Mouse (Mus musculus): Measurements from ENCODE around the gene Ankrd66.
"Not testable (repeated sequence)": the region's sequence is repeated elsewhere in the genome, so short reads cannot be mapped to it uniquely, and the experiment has no call there.

The Ankrd66 gene

GRCm38 (mm10) chr17:43536841-43537240, 6.6 kb downstream of the Ankrd66 start:
- not testable (repeated sequence) for DNase-seq (ENCODE audit: low spot score in 2 of 2)

DNA sequence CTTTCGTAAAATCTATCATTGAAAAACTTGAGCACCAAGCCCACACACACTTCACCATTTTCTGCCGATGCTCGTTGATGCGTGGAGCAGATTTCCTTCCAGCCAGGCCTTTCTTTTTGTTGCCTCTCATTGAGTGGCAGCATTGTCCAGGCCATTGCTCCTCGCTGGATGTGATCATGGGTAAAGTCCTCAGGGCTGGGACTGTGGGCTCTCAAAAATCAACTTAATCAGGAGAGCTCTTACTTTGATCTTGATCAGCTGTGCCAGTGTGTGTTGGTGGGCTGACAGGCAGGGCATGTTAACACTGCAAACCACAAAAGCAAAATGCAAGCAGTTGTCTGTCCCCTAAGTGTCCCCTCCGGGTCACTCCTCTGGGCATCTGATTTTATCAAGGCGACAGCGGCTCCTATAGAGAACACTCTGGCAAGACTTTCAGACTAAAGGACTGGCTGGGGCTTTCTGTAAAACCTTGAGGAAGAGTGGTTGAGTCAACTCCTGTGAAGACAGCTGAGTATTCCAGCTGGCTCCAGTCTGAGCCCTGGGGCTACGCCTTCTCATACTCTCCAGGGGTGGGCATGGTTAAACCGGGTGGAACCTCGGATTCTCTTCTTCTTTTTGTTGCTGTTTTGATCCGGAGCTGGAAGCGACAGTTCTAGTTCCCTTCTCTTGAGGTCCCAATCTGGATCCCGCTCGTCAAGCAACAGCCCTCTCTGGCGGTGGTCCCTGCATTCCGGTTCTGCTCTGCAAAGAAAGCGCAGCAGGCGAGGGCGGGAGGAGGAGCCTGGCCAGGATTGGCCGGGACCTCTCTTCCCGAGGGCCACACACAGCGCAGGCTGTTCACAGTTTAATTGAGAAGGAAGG, 8.8 kb downstream of the Ankrd66 start:
- peak; percentile 2 for DNase-seq (ENCODE audit: low spot score in 2 of 2)

DNA sequence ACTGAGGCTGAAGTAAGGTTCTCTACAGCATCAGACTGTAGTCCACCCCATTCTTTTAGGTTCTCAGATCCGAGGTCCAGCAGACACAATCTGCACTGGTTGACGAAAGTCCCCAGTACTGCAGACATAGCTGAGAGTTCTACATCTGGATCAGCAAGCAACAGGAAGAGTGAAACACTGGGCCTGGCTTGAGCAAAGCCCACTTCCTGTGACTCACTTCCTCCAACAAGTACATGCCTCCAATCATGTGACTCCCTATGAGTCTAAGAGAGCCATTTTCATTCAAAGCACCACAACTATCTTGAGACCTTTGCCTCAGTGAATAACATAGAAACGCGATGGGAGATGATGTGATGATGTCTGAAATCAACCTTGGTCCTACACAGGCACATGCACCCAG, 12.2 kb downstream of the Ankrd66 start:
- DNase-seq (ENCODE audit: low spot score in 2 of 2), result no peak

- no peak for DNase-seq (ENCODE audit: low spot score in 2 of 2)
Observed at GRCm38 (mm10) chr17:43530507-43530906, 12.9 kb downstream of the Ankrd66 start.

DNA sequence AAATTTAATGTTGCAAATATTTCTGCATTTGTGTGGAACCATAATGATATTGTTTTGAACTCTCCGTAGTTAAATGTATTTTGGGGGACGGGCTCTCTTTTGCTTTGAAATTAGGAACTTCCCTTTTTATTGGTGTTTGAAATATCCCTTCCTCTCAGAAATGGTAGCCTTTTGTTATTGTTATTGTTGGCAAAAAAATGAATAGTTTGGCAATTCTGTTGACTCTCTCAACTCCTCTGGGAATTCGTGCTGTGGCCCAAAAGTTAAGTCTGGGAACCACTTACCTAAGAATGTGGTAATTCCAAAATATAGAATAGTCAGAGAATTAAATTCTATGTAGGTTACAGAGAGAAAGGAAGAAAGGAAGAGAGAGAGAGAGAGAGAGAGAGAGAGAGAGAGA, 23.3 kb downstream of the Ankrd66 start:
- no peak for DNase-seq (ENCODE audit: low spot score in 2 of 2)

GRCm38 (mm10) chr17:43518644-43519409, 24.6 kb downstream of the Ankrd66 start:
- peak; percentile 4 to 7 for DNase-seq (ENCODE audit: low spot score in 2 of 2)

- DNase-seq (ENCODE audit: low spot score in 2 of 2), result no peak
Observed at GRCm38 (mm10) chr17:43510782-43511181, 32.7 kb downstream of the Ankrd66 start.

GRCm38 (mm10) chr17:43504594-43504934, 38.9 kb downstream of the Ankrd66 start:
- no peak for DNase-seq (ENCODE audit: low spot score in 2 of 2)

- no peak for DNase-seq (ENCODE audit: low spot score in 2 of 2)
Observed at GRCm38 (mm10) chr17:43503861-43504593, 39.4 kb downstream of the Ankrd66 start.

- no peak for DNase-seq (ENCODE audit: low spot score in 2 of 2)
Observed at GRCm38 (mm10) chr17:43502592-43502991, 40.8 kb downstream of the Ankrd66 start, which contains the start of gene Mep1a. Mep1a (minus strand) TSS chr17:43502812.

- no peak for DNase-seq (ENCODE audit: low spot score in 2 of 2)
Observed at GRCm38 (mm10) chr17:43501631-43502030, 41.8 kb downstream of the Ankrd66 start.

DNA sequence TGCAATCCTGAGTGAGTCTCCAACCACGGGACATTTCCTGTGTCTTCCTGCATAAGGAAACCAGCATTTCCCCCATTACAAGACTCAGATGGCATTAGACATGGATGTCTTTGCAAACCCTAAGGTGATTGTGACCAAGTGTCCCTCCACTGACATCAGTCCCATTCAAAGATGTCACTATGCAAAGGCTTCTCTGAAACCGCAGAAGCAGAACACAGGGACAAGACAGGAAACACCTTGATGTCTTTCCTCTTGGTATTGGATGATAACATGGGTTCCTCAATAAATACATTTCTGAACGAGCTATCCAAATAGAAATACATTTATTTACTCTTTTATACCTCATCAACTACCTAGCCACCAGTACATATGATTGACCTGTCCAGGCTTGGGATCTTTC, 42.2 kb downstream of the Ankrd66 start:
- no peak for DNase-seq (ENCODE audit: low spot score in 2 of 2)

DNA sequence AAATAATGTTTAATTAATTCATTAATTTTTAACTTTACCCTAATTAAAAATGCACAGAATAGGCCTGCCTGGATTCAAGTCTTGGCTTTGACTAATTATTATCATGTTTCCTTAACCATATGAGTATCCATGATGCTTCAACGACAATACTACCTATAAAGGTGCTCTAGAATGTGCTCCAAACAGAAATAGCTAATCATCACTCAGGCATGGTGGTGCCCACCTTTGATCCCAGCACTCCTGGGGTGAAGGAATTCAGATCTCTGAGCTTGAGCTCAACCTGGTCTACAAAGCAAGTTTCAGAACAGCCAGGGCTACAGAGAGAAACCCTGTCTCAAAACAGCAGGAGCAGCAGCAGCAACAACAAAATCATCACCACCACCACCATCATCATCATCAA, 42.9 kb downstream of the Ankrd66 start:
- DNase-seq (ENCODE audit: low spot score in 2 of 2), result no peak

DNA sequence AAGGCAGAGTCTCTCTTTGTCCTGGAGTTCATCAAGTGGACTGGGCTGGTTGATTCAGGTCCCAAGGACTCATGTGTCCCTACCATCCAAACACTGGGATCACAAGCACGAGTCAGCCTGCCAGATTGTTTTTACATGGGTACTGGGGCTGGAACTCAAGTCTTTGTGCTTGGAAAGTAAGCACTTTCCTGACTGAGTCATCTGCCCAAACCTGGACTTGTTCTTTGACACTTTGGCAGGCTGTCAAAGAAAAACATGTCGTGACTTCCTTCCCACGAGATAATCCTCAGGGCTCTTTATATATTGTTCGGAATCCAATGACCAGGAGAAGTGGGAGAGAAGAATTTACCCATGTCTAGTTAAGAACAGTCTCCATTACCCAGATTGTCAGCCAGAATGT, 45.9 kb downstream of the Ankrd66 start:
- DNase-seq (ENCODE audit: low spot score in 2 of 2), result no peak

GRCm38 (mm10) chr17:43495502-43495901, 47.9 kb downstream of the Ankrd66 start:
- DNase-seq (ENCODE audit: low spot score in 2 of 2), result no peak

DNA sequence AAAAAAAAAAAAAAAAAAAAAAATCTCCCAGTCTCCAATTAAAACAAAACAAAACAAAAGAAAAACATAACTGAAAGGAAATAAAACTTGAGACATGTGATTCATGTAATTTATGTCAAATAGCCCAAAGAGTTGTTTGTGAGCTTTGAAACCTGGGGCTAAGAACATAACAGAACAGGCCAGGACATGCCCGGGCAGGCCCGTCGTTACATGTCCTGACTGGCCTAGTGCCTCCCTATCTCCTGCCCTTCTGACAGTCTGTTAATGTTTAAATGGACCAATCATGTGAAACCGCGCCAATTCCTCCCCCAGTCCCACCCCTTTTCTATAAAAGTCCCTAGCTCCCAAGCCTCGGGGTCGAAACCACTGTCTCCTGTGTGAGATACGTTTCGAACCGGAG, 53.1 kb downstream of the Ankrd66 start:
- DNase-seq (ENCODE audit: low spot score in 2 of 2), result not testable (repeated sequence)

GRCm38 (mm10) chr17:43488439-43489151, 54.8 kb downstream of the Ankrd66 start:
- DNase-seq (ENCODE audit: low spot score in 2 of 2), result no peak

DNA sequence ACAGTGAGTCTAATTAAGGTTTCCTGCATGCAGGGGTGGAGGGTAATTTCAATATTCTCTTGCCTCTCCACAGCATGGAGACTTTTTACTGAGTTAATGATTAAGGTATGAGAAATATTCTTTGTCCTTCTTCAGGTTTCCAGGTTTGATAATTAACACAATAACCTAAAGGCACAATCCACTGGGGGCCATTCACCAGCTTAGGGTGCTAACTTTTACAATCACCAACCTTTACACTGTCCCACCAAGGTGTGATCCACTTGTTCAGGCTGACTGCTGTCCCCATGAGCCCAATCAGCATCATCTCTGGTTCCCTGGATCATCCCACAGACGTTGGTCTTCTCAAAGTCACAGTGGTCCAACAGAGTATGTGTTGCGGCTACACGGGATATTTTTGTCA, 57.5 kb downstream of the Ankrd66 start:
- no peak for DNase-seq (ENCODE audit: low spot score in 2 of 2)

All from right cerebral cortex, postnatal 36 days (tissue).